Mouse (Mus musculus) CH12.LX (cell line): ENCODE measurements at regions not wholly inside any gene's neighbourhood (a gene's known extent, or its start where the extent isn't known, plus 50 kb on each side); places are given as distances from the start of the nearest gene placed in this dataset.

Experiments
- BHLHE40 ChIP-seq: IDR thresholded peaks from 2 replicates; pipeline ENCODE4 v1.6.1; 2011; ENCODE audit warnings: mild to moderate bottlenecking, low read depth, low read length, improper control_type of control experiment
- CHD2 ChIP-seq: IDR thresholded peaks from 2 replicates; pipeline ENCODE4 v1.6.1; 2011; ENCODE audit warnings: low read length, improper control_type of control experiment
- CTCF ChIP-seq, 2 experiments: IDR thresholded peaks in 1 of 2; conservative IDR thresholded peaks in 1 of 2; 2 replicates each; pipeline ENCODE4 v1.5.1; 2011 to 2012; ENCODE audit warnings: low read depth in 2 of 2, low read length in 2 of 2, improper control_type of control experiment in 1 of 2, inconsistent platforms in 1 of 2, mild to moderate bottlenecking in 1 of 2, moderate library complexity in 1 of 2
- ETS1 ChIP-seq: conservative IDR thresholded peaks from 2 replicates; pipeline ENCODE4 v1.6.1; 2012; ENCODE audit warnings: low read depth, mild to moderate bottlenecking, inconsistent platforms, low read length, improper control_type of control experiment, moderate library complexity
- GABPA ChIP-seq: IDR thresholded peaks from 2 replicates; pipeline ENCODE4 v1.6.1; 2012; ENCODE audit warnings: low read depth, low read length, improper control_type of control experiment, inconsistent platforms; ENCODE audit not compliant: insufficient replicate concordance
- HCFC1 ChIP-seq: IDR thresholded peaks from 2 replicates; pipeline ENCODE4 v1.6.1; 2012; ENCODE audit warnings: low read depth, mild to moderate bottlenecking, inconsistent platforms, low read length, improper control_type of control experiment
- KAT2A ChIP-seq: IDR thresholded peaks from 2 replicates; pipeline ENCODE4 v1.6.1; 2012; ENCODE audit warnings: low read length, improper control_type of control experiment, inconsistent platforms; ENCODE audit not compliant: insufficient replicate concordance
- MAZ ChIP-seq: IDR thresholded peaks from 2 replicates; pipeline ENCODE4 v1.6.1; 2012; ENCODE audit warnings: low read depth, mild to moderate bottlenecking, inconsistent platforms, low read length, improper control_type of control experiment, moderate library complexity
- POLR2A ChIP-seq: IDR thresholded peaks from 2 replicates; pipeline ENCODE4 v1.6.1; 2011; ENCODE audit warnings: low read depth, mild to moderate bottlenecking, improper control_type of control experiment, low read length
- SIN3A ChIP-seq: IDR thresholded peaks from 2 replicates; pipeline ENCODE4 v1.6.1; 2012; ENCODE audit warnings: low read length, improper control_type of control experiment, inconsistent platforms
- TBP ChIP-seq: conservative IDR thresholded peaks from 2 replicates; pipeline ENCODE4 v1.6.1; 2011; ENCODE audit warnings: low read depth, low read length, improper control_type of control experiment
- TCF12 ChIP-seq: IDR thresholded peaks from 2 replicates; pipeline ENCODE4 v1.6.1; 2014; ENCODE audit warnings: low read depth, mild to moderate bottlenecking, inconsistent platforms, low read length, improper control_type of control experiment
- UBTF ChIP-seq: IDR thresholded peaks from 2 replicates; pipeline ENCODE4 v1.6.1; 2012; ENCODE audit warnings: low read depth, mild to moderate bottlenecking, inconsistent platforms, low read length, improper control_type of control experiment, moderate library complexity

GRCm38 (mm10) chr4:71932818-71933217 lies 175.1 kb upstream of the Gm11232 start:
- TF ChIP-seq POLR2A = no peak
- TF ChIP-seq UBTF = no peak
- no peak for TF ChIP-seq MAZ
- no peak for TF ChIP-seq SIN3A
- no peak for TF ChIP-seq CTCF (conservative IDR thresholded peaks at IDR 0.05 in 1 of 2, IDR thresholded peaks at IDR 0.05 in 1 of 2; ENCODE audit: low read depth in 2 of 2, low read length in 2 of 2)
- TF ChIP-seq KAT2A = no peak
- TF ChIP-seq TBP = no peak
- no peak for TF ChIP-seq CHD2
- TF ChIP-seq ETS1 = no peak
- TF ChIP-seq BHLHE40 = no peak
- TF ChIP-seq GABPA = no peak
- no peak for TF ChIP-seq HCFC1
- no peak for TF ChIP-seq TCF12
